Mouse (Mus musculus) cerebellum, adult 2 months (tissue): ENCODE measurements around the gene Brpf1.

Experiments
- CTCF ChIP-seq: fragments of 200-500 bp; IDR thresholded peaks from 2 replicates; pipeline ENCODE4 v1.5.1; 2011; ENCODE audit warnings: low read depth, mild to moderate bottlenecking, control low read depth, low read length, moderate library complexity, borderline replicate concordance; ENCODE audit not compliant: insufficient read depth
- POLR2A ChIP-seq: fragments of 200-500 bp; IDR thresholded peaks from 2 replicates; pipeline ENCODE4 v1.6.1; 2011; ENCODE audit warnings: low read length, control low read depth, borderline replicate concordance; ENCODE audit not compliant: insufficient read depth

- TF ChIP-seq CTCF (no peak), POLR2A (no peak)
Measured at GRCm38 (mm10) chr6:113334216-113334615, 27.3 kb downstream of the Brpf1 start.
